8 mouse cellular contexts compared by ENCODE assay signal in genomic region chr5:124162577-124162976, GRCm38 (mm10). TPM values are rescaled to one million over a fixed set of nuclear protein-coding genes. Genes with fewer than 3 reads are reported as not detected.
DNase-seq lines count a peak whose midpoint lies in the region; ATAC-seq and TF ChIP-seq lines count a peak whose summit lies in the region.

No protein-coding gene starts in this region.

- H3K27me3 ChIP-seq in forebrain, embryonic 16.5 days (replicated peaks; ENCODE audit: control insufficient read depth, insufficient read depth, low read length) = no peaks in the 10 kb centered on the region
- H3K27me3 ChIP-seq in spleen, adult 2 months (ENCODE audit: control insufficient read depth, insufficient read depth, low read length) = no peaks in the 10 kb centered on the region

- no peak overlapping the region for H3K27ac ChIP-seq in forebrain, embryonic 16.5 days (ENCODE audit: low read length)
- no peak overlapping the region for H3K27ac ChIP-seq in spleen, adult 2 months (ENCODE audit: insufficient read depth, low read length)

- peak; percentile 75 to 92 for DNase-seq in adrenal gland, adult (ENCODE audit: inconsistent age in 2 of 2, low spot score in 1 of 2)
- no peak for DNase-seq in adrenal gland, postnatal 4 days (ENCODE audit: low spot score in 2 of 2)
- peak; percentile 90 for DNase-seq in brain, embryonic 14.5 days (ENCODE audit: low read depth)
- DNase-seq in heart, postnatal 25 days (ENCODE audit: low spot score) = peak; percentile 42
- peak; percentile 71 for DNase-seq in layer of hippocampus, adult 9-11 months
- peak; percentile 47 to 74 for DNase-seq in spleen, adult 2 months (ENCODE audit: low read depth in 1 of 2, low spot score in 2 of 2)

- H3K4me1 ChIP-seq in forebrain, embryonic 16.5 days (replicated peaks; ENCODE audit: control insufficient read depth, insufficient read depth, low read length) = peaks cover 45% of the 10 kb centered on the region
- peaks cover 12% of the 10 kb centered on the region; the same call in 1 of the 2 replicates for H3K4me1 ChIP-seq in spleen, adult 2 months (ENCODE audit: control insufficient read depth, insufficient read depth, insufficient read length)

- no peaks in the 10 kb centered on the region for H3K9me3 ChIP-seq in forebrain, embryonic 16.5 days (ENCODE audit: control insufficient read depth, low read length)

- no peak overlapping the region for H3K9ac ChIP-seq in forebrain, embryonic 16.5 days (replicated peaks; ENCODE audit: low read depth, low read length)

- H3K4me2 ChIP-seq in forebrain, embryonic 16.5 days (ENCODE audit: low read length) = no peak overlapping the region

- WGBS in forebrain, embryonic 16.5 days = 37% methylated on average over 5 of the region's 5 CpGs
- 81% methylated on average over 5 of the region's 5 CpGs for WGBS in spleen, adult 2 months

- TF ChIP-seq POLR2A in brain, embryonic 14.5 days (IDR thresholded peaks at IDR 0.05; ENCODE audit: borderline replicate concordance, extremely low read depth, insufficient read depth, insufficient read length, poor library complexity, severe bottlenecking) = no peak
- no peak for TF ChIP-seq POLR2A in spleen, adult 2 months (IDR thresholded peaks at IDR 0.05; ENCODE audit: low read depth, low read length)

- intact Hi-C loops in heart, postnatal 25 days (cut with DNase I) = loop anchor here (2.0 kb wide), 2 partner anchors 96 to 120 kb away; no protein-coding TSS in a partner anchor

- no peak overlapping the region for H3K4me3 ChIP-seq in forebrain, embryonic 16.5 days (replicated peaks; ENCODE audit: low read length)
- no peak overlapping the region for H3K4me3 ChIP-seq in spleen, adult 2 months (ENCODE audit: extremely low read depth, insufficient read depth, insufficient read length)

- no peaks in the 10 kb centered on the region for H3K36me3 ChIP-seq in forebrain, embryonic 16.5 days (ENCODE audit: control insufficient read depth, insufficient read depth)
- H3K36me3 ChIP-seq in spleen, adult 2 months (ENCODE audit: control insufficient read depth, insufficient read depth, low read length) = no peaks in the 10 kb centered on the region

- ATAC-seq in forebrain, embryonic 16.5 days = peak; percentile 49
- peak; percentile 57 for ATAC-seq in megakaryocyte progenitor cell, adult 5-6 weeks (replicated peaks; ENCODE audit: poor library complexity)

- TF ChIP-seq CTCF in brain, embryonic 14.5 days (IDR thresholded peaks at IDR 0.05; ENCODE audit: borderline replicate concordance, extremely low read depth, insufficient read depth, insufficient read length) = peak; percentile 73; the same call in 1 of the 2 replicates
- TF ChIP-seq CTCF in spleen, adult 2 months (IDR thresholded peaks at IDR 0.05; ENCODE audit: extremely low read depth, insufficient read depth, insufficient read length, insufficient replicate concordance) = peak; percentile 24; the same call in 1 of the 2 replicates

RNA-seq across cellular contexts. Expression of gene Arl6ip4, which starts 46.7 kb away (rescaled TPM):
- total RNA-seq in adrenal gland, postnatal 4 days (2021) = 10 to 100 TPM; 77.2 to 80.9 TPM
- polyA plus RNA-seq in brain, embryonic 14.5 days (2012; rRNA removed) = 64.5 and 67.8 TPM in 2 replicates
- polyA plus RNA-seq in forebrain, embryonic 16.5 days (2015; fragmentation: Nextera tagmentation; extraction: Ambion mirVana) = 66.1 and 71.0 TPM in 2 replicates
- total RNA-seq in heart, postnatal 25 days (2021) = 10 to 100 TPM; 36.2 to 43.0 TPM
- 70.6 and 80.7 TPM in 2 replicates for total RNA-seq in megakaryocyte progenitor cell, adult 5-6 weeks (2015)
- 114 and 139 TPM in 2 replicates for total RNA-seq in megakaryocyte progenitor cell, adult 5-6 weeks (2017)
- polyA plus RNA-seq in spleen, adult 2 months (2012; rRNA removed) = 28.2 and 36.0 TPM in 2 replicates

RNA-seq across cellular contexts. Expression of gene Ogfod2, which starts 50.5 kb away (rescaled TPM):
- 10 to 100 TPM; 36.7 to 36.9 TPM for total RNA-seq in adrenal gland, postnatal 4 days (2021)
- 38.1 and 47.2 TPM in 2 replicates for polyA plus RNA-seq in brain, embryonic 14.5 days (2012; rRNA removed)
- 37.4 and 38.6 TPM in 2 replicates for polyA plus RNA-seq in forebrain, embryonic 16.5 days (2015; fragmentation: Nextera tagmentation; extraction: Ambion mirVana)
- 10 to 100 TPM; 12.5 to 13.9 TPM for total RNA-seq in heart, postnatal 25 days (2021)
- 2.9 and 3.7 TPM in 2 replicates for total RNA-seq in megakaryocyte progenitor cell, adult 5-6 weeks (2015)
- total RNA-seq in megakaryocyte progenitor cell, adult 5-6 weeks (2017) = 11.9 and 13.3 TPM in 2 replicates
- 35.5 and 52.0 TPM in 2 replicates for polyA plus RNA-seq in spleen, adult 2 months (2012; rRNA removed)

Comparison
In these comparisons a context has a peak if more than half of its experiments do, and no peak if none do; other contexts are left out.
1. DNase-seq: peak in adrenal gland, adult (2 of 2), brain, embryonic 14.5 days (single experiment), heart, postnatal 25 days (single experiment), layer of hippocampus, adult 9-11 months (single experiment) and spleen, adult 2 months (2 of 2); none in adrenal gland, postnatal 4 days (0 of 2).